Mouse (Mus musculus) lung, embryonic 16.5 days (tissue): ENCODE data around the gene Slc22a7. TPM values are rescaled to one million over a fixed set of nuclear protein-coding genes. Genes with fewer than 3 reads are reported as not detected.

Experiments
- polyA plus RNA-seq: library from polyadenylated mRNA; unstranded; fragments of >200 nt; fragmentation: Nextera tagmentation; extraction: Ambion mirVana; gene quantifications from 2 replicates; pipeline ENCODE4 v1.2.1, GENCODE M21; 2015

Slc22a7 gene
- polyA plus RNA-seq, 1 experiment from 2014 or later = not detected

Other genes starting within 250 kb of the Slc22a7 start
- 24.1 and 26.0 TPM in 2 replicates for gene Polh, start 235.8 kb downstream of the Slc22a7 start, polyA plus RNA-seq
- 31.2 and 33.8 TPM in 2 replicates for gene Xpo5, start 235.7 kb downstream of the Slc22a7 start, polyA plus RNA-seq
- 90.6 and 91.2 TPM in 2 replicates for gene Polr1c, start 190.4 kb downstream of the Slc22a7 start, polyA plus RNA-seq
- gene Yipf3, start 190.4 kb downstream of the Slc22a7 start, polyA plus RNA-seq = 114 and 120 TPM in 2 replicates
- 0.69 and 0.93 TPM in 2 replicates for gene Lrrc73, start 184.9 kb downstream of the Slc22a7 start, polyA plus RNA-seq
- 39.1 and 40.8 TPM in 2 replicates for gene Tjap1, start 155.4 kb downstream of the Slc22a7 start, polyA plus RNA-seq
- 3.1 and 4.0 TPM in 2 replicates for gene Dlk2, start 141.0 kb downstream of the Slc22a7 start, polyA plus RNA-seq
- gene Abcc10, start 110.1 kb downstream of the Slc22a7 start, polyA plus RNA-seq = 5.3 and 5.5 TPM in 2 replicates
- gene Zfp318, start 54.7 kb downstream of the Slc22a7 start, polyA plus RNA-seq = 6.0 and 7.0 TPM in 2 replicates
- 3.3 and 8.2 TPM in 2 replicates for gene Crip3, start 9.5 kb downstream of the Slc22a7 start, polyA plus RNA-seq
- gene Ttbk1, start 49.2 kb upstream of the Slc22a7 start, polyA plus RNA-seq = 0.03 and 0.05 TPM in 2 replicates
- gene Dnph1, start 58.3 kb upstream of the Slc22a7 start, polyA plus RNA-seq = 33.4 and 37.2 TPM in 2 replicates
- gene Cul9, start 107.9 kb upstream of the Slc22a7 start, polyA plus RNA-seq = 4.0 and 4.1 TPM in 2 replicates
- gene Srf, start 117.7 kb upstream of the Slc22a7 start, polyA plus RNA-seq = 6.1 and 6.5 TPM in 2 replicates
- 141 and 143 TPM in 2 replicates for gene Ptk7, start 191.0 kb upstream of the Slc22a7 start, polyA plus RNA-seq
- gene Klc4, start 207.6 kb upstream of the Slc22a7 start, polyA plus RNA-seq = 27.6 and 30.8 TPM in 2 replicates
- 93.0 and 97.4 TPM in 2 replicates for gene Mrpl2, start 207.8 kb upstream of the Slc22a7 start, polyA plus RNA-seq
- 49.1 and 50.8 TPM in 2 replicates for gene Cul7, start 211.9 kb upstream of the Slc22a7 start, polyA plus RNA-seq
- 51.4 and 51.6 TPM in 2 replicates for gene Rrp36, start 235.9 kb upstream of the Slc22a7 start, polyA plus RNA-seq
- gene Mea1, start 240.3 kb upstream of the Slc22a7 start, polyA plus RNA-seq = 129 and 137 TPM in 2 replicates
- gene Klhdc3, start 242.5 kb upstream of the Slc22a7 start, polyA plus RNA-seq = 115 TPM in 2 replicates